ENCODE assay signal across 28 mouse cellular contexts in the genomic region with DNA sequence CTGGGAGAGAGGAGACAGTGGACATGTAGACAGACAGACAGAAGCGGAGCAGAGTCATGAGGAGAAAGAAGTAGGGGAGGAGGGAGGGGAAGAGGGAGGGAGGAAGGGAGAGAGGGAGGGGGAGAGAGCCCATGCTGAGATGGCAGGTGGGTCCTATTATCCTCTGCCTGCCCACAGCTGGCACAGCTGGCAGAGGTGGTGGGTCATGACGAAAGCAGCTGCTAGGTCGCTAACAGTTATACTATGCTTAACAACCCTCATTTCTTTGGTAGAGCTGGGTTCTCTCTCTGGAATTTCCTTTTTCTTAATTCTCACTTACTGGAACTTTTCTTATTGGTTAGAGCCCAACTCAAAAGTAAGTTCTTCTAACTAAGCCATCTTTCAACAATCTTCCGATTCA. TPM values are rescaled to one million over a fixed set of nuclear protein-coding genes. Genes with fewer than 3 reads are reported as not detected.
A peak's percentile ranks its signal among the peaks of the same experiment; 100 is the strongest.
DNase-seq lines count a peak whose midpoint lies in the region; ATAC-seq lines count a peak whose summit lies in the region.
"Had no signal": no experiment of that assay in that cellular context is flagged by ENCODE, and none has a peak within 500 bp of the region (broad histone marks: within the 10 kb centered on the region; RNA-seq: fewer than 3 reads in every experiment).

No protein-coding gene starts in this region.

- 88% methylated on average over 4 of the region's 4 CpGs for WGBS in midbrain, embryonic 11.5 days
- WGBS in midbrain, embryonic 10.5 days, result 80% methylated on average over 4 of the region's 4 CpGs
- 86% methylated on average over 4 of the region's 4 CpGs for WGBS in embryonic facial prominence, embryonic 10.5 days

- H3K4me1 ChIP-seq in midbrain, embryonic 11.5 days (ENCODE audit: control insufficient read depth, insufficient read depth, low read length), result no peaks in the 10 kb centered on the region
- no peaks in the 10 kb centered on the region for H3K4me1 ChIP-seq in midbrain, embryonic 10.5 days
- no peaks in the 10 kb centered on the region for H3K4me1 ChIP-seq in embryonic facial prominence, embryonic 10.5 days
- H3K4me1 ChIP-seq: embryonic facial prominence, embryonic 13.5 days; embryonic facial prominence, embryonic 15.5 days; forebrain, embryonic 10.5 days; forebrain, embryonic 12.5 days had no signal

- H3K9me3 ChIP-seq in midbrain, embryonic 11.5 days (ENCODE audit: control insufficient read depth, low read length), result no peaks in the 10 kb centered on the region
- no peaks in the 10 kb centered on the region for H3K9me3 ChIP-seq in midbrain, embryonic 10.5 days (replicated peaks)
- no peaks in the 10 kb centered on the region for H3K9me3 ChIP-seq in embryonic facial prominence, embryonic 10.5 days
- H3K9me3 ChIP-seq: embryonic facial prominence, embryonic 13.5 days; embryonic facial prominence, embryonic 15.5 days; forebrain, embryonic 12.5 days had no signal

- H3K4me3 ChIP-seq in midbrain, embryonic 11.5 days (ENCODE audit: low read depth, low read length), result no peak overlapping the region
- no peak overlapping the region for H3K4me3 ChIP-seq in midbrain, embryonic 10.5 days
- no peak overlapping the region for H3K4me3 ChIP-seq in embryonic facial prominence, embryonic 10.5 days
- H3K4me3 ChIP-seq: embryonic facial prominence, embryonic 13.5 days; embryonic facial prominence, embryonic 15.5 days; erythroblast, embryonic 14.5 days; forebrain, embryonic 10.5 days; forebrain, embryonic 12.5 days had no signal

- no peak overlapping the region for H3K27ac ChIP-seq in midbrain, embryonic 11.5 days (ENCODE audit: low read depth, low read length)
- no peak overlapping the region for H3K27ac ChIP-seq in midbrain, embryonic 10.5 days (replicated peaks)
- H3K27ac ChIP-seq in embryonic facial prominence, embryonic 10.5 days (replicated peaks), result no peak overlapping the region
- H3K27ac ChIP-seq: embryonic facial prominence, embryonic 13.5 days; embryonic facial prominence, embryonic 15.5 days; forebrain, embryonic 10.5 days; forebrain, embryonic 12.5 days had no signal

- no peak overlapping the region for H3K9ac ChIP-seq in midbrain, embryonic 11.5 days (ENCODE audit: low read length)
- H3K9ac ChIP-seq: embryonic facial prominence, embryonic 13.5 days; embryonic facial prominence, embryonic 15.5 days; forebrain, embryonic 12.5 days had no signal

- H3K36me3 ChIP-seq in midbrain, embryonic 11.5 days (ENCODE audit: control insufficient read depth, insufficient read depth, low read length), result no peaks in the 10 kb centered on the region
- H3K36me3 ChIP-seq in midbrain, embryonic 10.5 days, result no peaks in the 10 kb centered on the region
- no peaks in the 10 kb centered on the region for H3K36me3 ChIP-seq in embryonic facial prominence, embryonic 10.5 days (replicated peaks)
- H3K36me3 ChIP-seq: embryonic facial prominence, embryonic 13.5 days; embryonic facial prominence, embryonic 15.5 days; forebrain, embryonic 10.5 days; forebrain, embryonic 12.5 days had no signal

- H3K4me2 ChIP-seq in midbrain, embryonic 11.5 days, result no peak overlapping the region
- H3K4me2 ChIP-seq: embryonic facial prominence, embryonic 13.5 days; embryonic facial prominence, embryonic 15.5 days; forebrain, embryonic 12.5 days had no signal

- ATAC-seq in midbrain, embryonic 11.5 days (ENCODE audit: low FRiP score), result no peak
- 0 out of 2 replicates have a peak, but pooled peaks have one; percentile 9 for ATAC-seq in granulocyte monocyte progenitor cell, adult 5-6 weeks (replicated peaks; ENCODE audit: poor library complexity, severe bottlenecking)
- ATAC-seq: forebrain, embryonic 14.5 days; forebrain, embryonic 16.5 days had no signal

- no peaks in the 10 kb centered on the region for H3K27me3 ChIP-seq in midbrain, embryonic 11.5 days (ENCODE audit: control insufficient read depth, insufficient read depth, low read length)
- no peaks in the 10 kb centered on the region for H3K27me3 ChIP-seq in midbrain, embryonic 10.5 days (ENCODE audit: low read depth, poor library complexity, severe bottlenecking)
- H3K27me3 ChIP-seq in embryonic facial prominence, embryonic 10.5 days (replicated peaks; ENCODE audit: low read depth, poor library complexity, severe bottlenecking), result no peaks in the 10 kb centered on the region
- H3K27me3 ChIP-seq: embryonic facial prominence, embryonic 13.5 days; embryonic facial prominence, embryonic 15.5 days; forebrain, embryonic 12.5 days had no signal

- DNase-seq in midbrain, embryonic 11.5 days (ENCODE audit: low spot score, missing footprints), result peak; percentile 51
- no peak for DNase-seq in midbrain, embryonic 10.5 days (ENCODE audit: low spot score)
- DNase-seq in embryonic facial prominence, embryonic 10.5 days (ENCODE audit: low spot score), result peak; percentile 14
- DNase-seq in gastrocnemius, postnatal 25 days, result no peak
- DNase-seq in cerebellum, postnatal 10 days, result no peak
- DNase-seq: adrenal gland, adult 2 months; adrenal gland, postnatal 10 days; adrenal gland, postnatal 25 days; cerebellum, adult 11 months; cerebellum, adult 18-20 months; cerebellum, adult 8-10 months; cerebellum, adult 9-11 months; cerebellum, postnatal 25 days had no signal

RNA-seq across cellular contexts. Expression of gene Gm5426, which starts 28.9 kb away (rescaled TPM):
- polyA plus RNA-seq in midbrain, embryonic 11.5 days (2014; fragmentation: Nextera tagmentation; extraction: Ambion mirVana), result not detected in 2 replicates
- not detected in 2 replicates for polyA plus RNA-seq in midbrain, embryonic 10.5 days (2016; fragmentation: Nextera tagmentation; extraction: Ambion mirVana)
- not detected in 2 replicates for polyA plus RNA-seq in embryonic facial prominence, embryonic 10.5 days (2016; fragmentation: Nextera tagmentation; extraction: Ambion mirVana)
- not detected in 2 replicates for total RNA-seq in granulocyte monocyte progenitor cell, adult 5-6 weeks (2014; fragmentation: Nextera tagmentation)
- total RNA-seq in granulocyte monocyte progenitor cell, adult 5-6 weeks (2017), result not detected in 2 replicates
- not detected for total RNA-seq in gastrocnemius, postnatal 25 days (2021)
- total RNA-seq: adrenal gland, adult 2 months; adrenal gland, postnatal 10 days; adrenal gland, postnatal 25 days; adrenal gland, postnatal 4 days; ES-E14; MEL had no signal
- polyA plus RNA-seq: adrenal gland, adult 2 months; brain, embryonic 14.5 days; C2C12; cortical plate, adult 2 months; embryonic facial prominence, embryonic 11.5 days; embryonic facial prominence, embryonic 13.5 days; embryonic facial prominence, embryonic 15.5 days; erythroblast, embryonic 14.5 days; forebrain, embryonic 10.5 days; forebrain, embryonic 12.5 days; forebrain, embryonic 14.5 days; forebrain, embryonic 16.5 days had no signal

Comparison
In these comparisons a context has a peak if more than half of its experiments do, and no peak if none do; other contexts are left out.
1. DNase-seq: peak in midbrain, embryonic 11.5 days (single experiment) and embryonic facial prominence, embryonic 10.5 days (single experiment); none in midbrain, embryonic 10.5 days (single experiment), gastrocnemius, postnatal 25 days (single experiment) and cerebellum, postnatal 10 days (0 of 2).